Mouse (Mus musculus): ENCODE measurements around the gene Ppp1r14b. TPM values are rescaled to one million over a fixed set of nuclear protein-coding genes. Genes with fewer than 3 reads are reported as not detected.

Ppp1r14b gene
- polyA plus RNA-seq, 1 experiment from 2014 or later, result 221 TPM

GRCm38 (mm10) chr19:6969291-6969664, 5.5 kb upstream of the Ppp1r14b start:
- ATAC-seq (replicated peaks; ENCODE audit: low FRiP score), result no peak
- H3K27me3 ChIP-seq (replicated peaks; ENCODE audit: control insufficient read depth, insufficient read depth, low read length), result no peaks in the 10 kb centered on the region
- peaks cover 49% of the 10 kb centered on the region for H3K4me1 ChIP-seq (replicated peaks; ENCODE audit: control insufficient read depth, insufficient read depth, low read length)
- no peaks in the 10 kb centered on the region for H3K9me3 ChIP-seq (ENCODE audit: control insufficient read depth, low read length)
- peak overlapping the region; percentile 32; the same call in 1 of the 2 replicates for H3K27ac ChIP-seq (ENCODE audit: low read depth, low read length)
- peak overlapping the region; percentile 75 for H3K4me3 ChIP-seq (ENCODE audit: low read depth, low read length)
- peak overlapping the region; percentile 76 for H3K9ac ChIP-seq (ENCODE audit: low read depth, low read length)
- H3K4me2 ChIP-seq, result peak overlapping the region; percentile 92
- DNase-seq (ENCODE audit: low spot score), result no peak
- WGBS, result under 1% methylated on average over 20 of the region's 20 CpGs
- H3K36me3 ChIP-seq (ENCODE audit: control insufficient read depth, insufficient read depth, low read length), result peaks cover 9% of the 10 kb centered on the region; the same call in 1 of the 2 replicates

DNA sequence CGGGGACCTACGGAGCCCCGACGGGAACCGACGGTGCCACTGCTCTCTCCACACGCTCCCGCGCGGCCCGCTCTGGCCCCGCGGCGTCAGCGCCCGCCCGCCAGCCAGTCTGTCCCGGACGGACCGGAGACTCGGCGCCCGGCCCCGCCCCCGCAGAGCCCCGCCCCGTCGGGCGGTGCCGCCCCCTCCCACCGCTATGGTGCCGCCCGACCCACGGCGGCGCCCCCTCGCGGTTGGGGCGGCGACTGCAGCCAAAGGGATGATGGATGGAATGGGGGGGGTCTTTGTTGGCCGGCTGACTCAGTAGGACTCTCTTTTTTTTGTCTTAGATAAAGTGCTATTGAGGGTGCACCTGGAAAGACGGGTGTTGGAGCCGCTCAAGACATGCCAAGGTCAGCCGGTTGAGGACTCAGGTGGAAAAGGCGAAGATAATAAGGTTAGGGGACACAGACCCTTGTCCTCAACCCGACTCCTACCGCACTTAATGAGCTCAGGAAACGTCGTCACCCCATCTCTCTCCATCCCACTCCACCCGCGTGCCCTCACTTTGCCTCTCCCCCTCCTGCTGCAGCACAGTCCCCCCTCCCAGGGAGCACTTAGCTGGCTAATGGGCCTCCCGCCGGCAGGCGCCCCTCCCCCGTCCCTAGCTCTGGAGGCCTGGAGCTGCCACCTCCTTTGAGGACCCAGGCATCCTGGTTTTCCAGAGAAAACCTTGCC, 4.9 kb upstream of the Ppp1r14b start:
- H3K36me3 ChIP-seq (ENCODE audit: control insufficient read depth, insufficient read depth, low read length), result peaks cover 7% of the 10 kb centered on the region; the same call in 1 of the 2 replicates
- H3K27ac ChIP-seq (ENCODE audit: low read depth, low read length), result peak overlapping the region; percentile 45
- under 1% methylated on average over 53 of the region's 55 CpGs for WGBS
- H3K27me3 ChIP-seq (replicated peaks; ENCODE audit: control insufficient read depth, insufficient read depth, low read length), result no peaks in the 10 kb centered on the region
- peak overlapping the region; percentile 92 for H3K4me2 ChIP-seq
- peak; percentile 75 for ATAC-seq (replicated peaks; ENCODE audit: low FRiP score)
- DNase-seq (ENCODE audit: low spot score), result peak; percentile 84
- H3K9me3 ChIP-seq (ENCODE audit: control insufficient read depth, low read length), result no peaks in the 10 kb centered on the region
- peak overlapping the region; percentile 75 for H3K4me3 ChIP-seq (ENCODE audit: low read depth, low read length)
- peak overlapping the region; percentile 76 for H3K9ac ChIP-seq (ENCODE audit: low read depth, low read length)
- peaks cover 49% of the 10 kb centered on the region for H3K4me1 ChIP-seq (replicated peaks; ENCODE audit: control insufficient read depth, insufficient read depth, low read length)

DNA sequence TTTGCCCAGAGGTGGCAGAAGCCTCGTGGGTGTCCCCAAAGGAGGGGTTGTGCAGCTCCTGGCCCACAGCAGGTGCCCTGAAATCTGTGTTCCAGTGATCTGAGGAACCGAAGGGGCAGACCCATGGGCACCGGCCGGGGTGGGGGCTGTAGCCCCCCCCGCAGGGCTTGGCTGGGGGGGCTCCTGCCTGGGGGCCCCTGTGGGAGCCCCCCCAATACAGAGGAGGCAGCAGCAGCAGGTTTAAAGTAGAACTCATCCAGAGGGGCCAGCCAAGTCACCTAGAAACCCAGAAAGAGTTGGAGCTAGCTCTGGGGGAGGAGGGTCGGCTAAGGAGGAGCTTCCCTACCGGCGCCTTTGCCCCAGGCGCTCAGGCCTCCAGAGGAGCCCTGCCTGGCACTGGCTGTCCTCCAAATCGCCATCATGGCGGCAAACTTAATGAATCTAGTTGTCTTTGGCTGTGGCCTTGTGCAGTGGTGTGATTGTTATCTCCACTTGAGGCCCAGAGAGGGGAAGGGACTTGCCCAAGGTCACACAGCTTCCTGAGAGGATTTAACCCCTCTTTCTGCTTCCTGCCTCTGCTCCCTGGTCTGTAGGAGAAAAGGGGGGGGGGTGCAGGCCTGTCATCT, 4.2 kb upstream of the Ppp1r14b start:
- DNase-seq (ENCODE audit: low spot score) (no peak), ATAC-seq (replicated peaks; ENCODE audit: low FRiP score) (no peak)
- Histone ChIP-seq H3K9ac (ENCODE audit: low read depth, low read length) (peak overlapping the region; percentile 76; the same call in 1 of the 2 replicates), H3K4me1 (replicated peaks; ENCODE audit: control insufficient read depth, insufficient read depth, low read length) (peaks cover 49% of the 10 kb centered on the region), H3K9me3 (ENCODE audit: control insufficient read depth, low read length) (no peaks in the 10 kb centered on the region), H3K4me2 (peak overlapping the region; percentile 92), H3K27me3 (replicated peaks; ENCODE audit: control insufficient read depth, insufficient read depth, low read length) (no peaks in the 10 kb centered on the region), H3K36me3 (ENCODE audit: control insufficient read depth, insufficient read depth, low read length) (peaks cover 3% of the 10 kb centered on the region; the same call in 1 of the 2 replicates), H3K4me3 (ENCODE audit: low read depth, low read length) (peak overlapping the region; percentile 75), H3K27ac (ENCODE audit: low read depth, low read length) (peak overlapping the region; percentile 45)
- 17% methylated on average over 11 of the region's 11 CpGs for WGBS

DNA sequence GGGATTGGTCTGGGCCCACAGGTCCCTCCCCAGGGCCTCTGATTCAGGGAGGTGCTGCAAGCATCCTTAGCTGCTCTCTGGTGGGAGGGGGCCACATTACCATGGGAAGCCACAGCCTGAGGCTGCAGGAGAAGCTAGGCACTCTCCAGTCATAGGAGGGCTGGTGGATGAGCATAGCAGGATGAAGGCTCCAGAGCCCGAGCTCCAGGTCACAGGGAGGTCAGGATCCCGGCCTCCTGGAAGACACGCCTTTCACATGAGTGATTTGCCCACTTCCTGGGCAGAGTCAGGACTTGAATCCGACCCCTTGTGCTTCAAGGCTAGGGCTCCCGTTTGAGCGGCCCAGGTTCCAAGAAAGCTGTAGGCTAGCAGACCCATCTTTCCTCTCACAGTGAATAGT, 3.1 kb upstream of the Ppp1r14b start:
- Histone ChIP-seq H3K4me3 (ENCODE audit: low read depth, low read length) (no peak overlapping the region), H3K9me3 (ENCODE audit: control insufficient read depth, low read length) (no peaks in the 10 kb centered on the region), H3K4me2 (0 out of 2 replicates have a peak overlapping the region, but pooled peaks have one; percentile 17), H3K4me1 (replicated peaks; ENCODE audit: control insufficient read depth, insufficient read depth, low read length) (peaks cover 53% of the 10 kb centered on the region), H3K27me3 (replicated peaks; ENCODE audit: control insufficient read depth, insufficient read depth, low read length) (no peaks in the 10 kb centered on the region), H3K27ac (ENCODE audit: low read depth, low read length) (peak overlapping the region; percentile 45; the same call in 1 of the 2 replicates), H3K9ac (ENCODE audit: low read depth, low read length) (0 out of 2 replicates have a peak overlapping the region, but pooled peaks have one; percentile 14), H3K36me3 (ENCODE audit: control insufficient read depth, insufficient read depth, low read length) (peaks cover 1% of the 10 kb centered on the region; the same call in 1 of the 2 replicates)
- no peak for DNase-seq (ENCODE audit: low spot score)
- WGBS, result 47% methylated on average over 6 of the region's 6 CpGs
- no peak for ATAC-seq (replicated peaks; ENCODE audit: low FRiP score)

- H3K9me3 ChIP-seq (ENCODE audit: control insufficient read depth, low read length), result no peaks in the 10 kb centered on the region
- H3K4me1 ChIP-seq (replicated peaks; ENCODE audit: control insufficient read depth, insufficient read depth, low read length), result peaks cover 58% of the 10 kb centered on the region
- DNase-seq (ENCODE audit: low spot score) (no peak), ATAC-seq (replicated peaks; ENCODE audit: low FRiP score) (no peak)
- H3K27me3 ChIP-seq (replicated peaks; ENCODE audit: control insufficient read depth, insufficient read depth, low read length), result no peaks in the 10 kb centered on the region
- WGBS, result 82% methylated on average over 13 of the region's 13 CpGs
- no peak overlapping the region for H3K4me3 ChIP-seq (ENCODE audit: low read depth, low read length)
- no peak overlapping the region for H3K9ac ChIP-seq (ENCODE audit: low read depth, low read length)
- H3K27ac ChIP-seq (ENCODE audit: low read depth, low read length), result no peak overlapping the region
- no peak overlapping the region for H3K4me2 ChIP-seq
- peaks cover 6% of the 10 kb centered on the region for H3K36me3 ChIP-seq (ENCODE audit: control insufficient read depth, insufficient read depth, low read length)
Observed at GRCm38 (mm10) chr19:6972247-6972917, 2.4 kb upstream of the Ppp1r14b start.

DNA sequence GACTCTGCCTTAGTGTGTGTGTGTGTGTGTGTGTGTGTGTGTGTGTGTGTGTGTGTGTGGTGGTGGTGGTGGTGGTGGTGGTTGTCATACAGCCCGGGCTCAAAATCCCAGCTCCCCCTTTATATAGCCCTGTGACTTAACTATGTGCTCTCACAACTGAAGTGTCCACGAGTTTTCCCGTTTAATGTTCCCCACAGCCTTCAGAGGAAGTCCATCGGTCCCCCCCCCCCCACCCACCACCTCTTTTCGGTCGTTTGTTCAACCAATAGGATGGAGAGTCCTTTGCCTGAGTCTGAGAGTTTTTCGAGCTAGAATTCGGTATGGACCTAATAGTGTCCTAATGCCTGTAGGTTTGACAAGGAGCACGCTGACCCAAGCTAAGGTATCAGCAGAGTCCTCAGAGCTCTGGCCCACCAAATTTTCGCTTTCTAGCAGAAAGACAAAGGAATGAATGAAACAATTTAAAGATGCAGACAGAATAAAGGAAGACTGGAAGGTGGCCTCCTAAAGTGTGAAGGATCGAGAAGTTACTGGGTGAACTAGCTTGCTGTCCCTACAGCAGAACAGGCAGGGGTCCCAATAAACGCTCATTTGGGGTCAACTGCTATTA, 1.1 kb upstream of the Ppp1r14b start:
- Histone ChIP-seq H3K36me3 (ENCODE audit: control insufficient read depth, insufficient read depth, low read length) (peaks cover 17% of the 10 kb centered on the region), H3K4me2 (peak overlapping the region; percentile 98), H3K9me3 (ENCODE audit: control insufficient read depth, low read length) (no peaks in the 10 kb centered on the region), H3K4me1 (replicated peaks; ENCODE audit: control insufficient read depth, insufficient read depth, low read length) (peaks cover 60% of the 10 kb centered on the region), H3K27me3 (replicated peaks; ENCODE audit: control insufficient read depth, insufficient read depth, low read length) (no peaks in the 10 kb centered on the region), H3K9ac (ENCODE audit: low read depth, low read length) (peak overlapping the region; percentile 90), H3K27ac (ENCODE audit: low read depth, low read length) (peak overlapping the region; percentile 89), H3K4me3 (ENCODE audit: low read depth, low read length) (peak overlapping the region; percentile 85)
- DNase-seq (ENCODE audit: low spot score) (no peak), ATAC-seq (replicated peaks; ENCODE audit: low FRiP score) (no peak)
- WGBS, result 29% methylated on average over 12 of the region's 12 CpGs

GRCm38 (mm10) chr19:6975537-6976521, 1.1 kb downstream of the Ppp1r14b start, which contains the start of gene Plcb3:
Gene Plcb3, minus strand, starts transcription at chr19:6976470.
- no peak for ATAC-seq (replicated peaks; ENCODE audit: low FRiP score)
- peaks cover 51% of the 10 kb centered on the region for H3K4me1 ChIP-seq (replicated peaks; ENCODE audit: control insufficient read depth, insufficient read depth, low read length)
- H3K27ac ChIP-seq (ENCODE audit: low read depth, low read length), result peak within 1 kb of the TSS; percentile 89
- no peaks in the 10 kb centered on the region for H3K27me3 ChIP-seq (replicated peaks; ENCODE audit: control insufficient read depth, insufficient read depth, low read length)
- H3K4me2 ChIP-seq, result peak within 1 kb of the TSS; percentile 98
- peak within 1 kb of the TSS; percentile 90 for H3K9ac ChIP-seq (ENCODE audit: low read depth, low read length)
- under 1% methylated on average over 16 of the region's 16 CpGs for WGBS
- H3K9me3 ChIP-seq (ENCODE audit: control insufficient read depth, low read length), result no peaks in the 10 kb centered on the region
- peak; percentile 71 for DNase-seq (ENCODE audit: low spot score)
- H3K4me3 ChIP-seq (ENCODE audit: low read depth, low read length), result peak within 1 kb of the TSS; percentile 85
- H3K36me3 ChIP-seq (ENCODE audit: control insufficient read depth, insufficient read depth, low read length), result peaks cover 17% of the 10 kb centered on the region

Measured in liver, embryonic 11.5 days (tissue).